Mouse (Mus musculus) CH12.LX (cell line): ENCODE measurements around the gene Cul9. TPM values are rescaled to one million over a fixed set of nuclear protein-coding genes. Genes with fewer than 3 reads are reported as not detected.

Experiments
- DNase-seq: peaks from one replicate; pipeline ENCODE4 v3.0.0-alpha.2; 2013; ENCODE audit errors: extremely low read depth
- H3K27ac ChIP-seq: 2 replicates; pipeline ENCODE4 v1.5.1; 2012; ENCODE audit warnings: low read depth, mild to moderate bottlenecking, control low read depth, moderate library complexity; ENCODE audit not compliant: insufficient read depth
- H3K27me3 ChIP-seq: replicated peaks from 2 replicates; pipeline ENCODE3; 2012; ENCODE audit warnings: inconsistent platforms
- H3K36me3 ChIP-seq, 2 experiments: replicated peaks in 1 of 2; 2 replicates each; pipeline versions ENCODE3 to v1.6.1; 2012; ENCODE audit warnings: inconsistent platforms in 1 of 2, low read length in 1 of 2, mild to moderate bottlenecking in 1 of 2, mixed read lengths in 1 of 2, moderate library complexity in 1 of 2; ENCODE audit not compliant: control insufficient read depth in 1 of 2, insufficient read depth in 1 of 2
- H3K4me1 ChIP-seq, 2 experiments: 2 replicates each; pipeline ENCODE4 v1.6.1; 2012; ENCODE audit warnings: inconsistent platforms in 1 of 2, moderate library complexity in 1 of 2; ENCODE audit not compliant: insufficient read depth in 2 of 2, control insufficient read depth in 1 of 2
- H3K4me2 ChIP-seq: 2 replicates; pipeline ENCODE4 v1.6.1; 2012; ENCODE audit warnings: low read depth, mild to moderate bottlenecking, control low read depth; ENCODE audit not compliant: poor library complexity, insufficient read depth, severe bottlenecking
- H3K4me3 ChIP-seq, 3 experiments: fragments of 150-350 bp in 1 of 3; sonication (generic) in 1 of 3; replicated peaks in 1 of 3; 2 replicates each; pipeline versions ENCODE3 to v1.5.1; 2011 to 2012; ENCODE audit warnings: low read depth in 2 of 3, low read length in 2 of 3, mild to moderate bottlenecking in 2 of 3, moderate library complexity in 2 of 3, control low read depth in 1 of 3, improper control_type of control experiment in 1 of 3, inconsistent platforms in 1 of 3, mixed read lengths in 1 of 3; ENCODE audit not compliant: poor library complexity in 1 of 3
- H3K79me2 ChIP-seq: replicated peaks from 2 replicates; pipeline ENCODE4 v1.6.1; 2012; ENCODE audit warnings: mild to moderate bottlenecking, moderate library complexity; ENCODE audit not compliant: control insufficient read depth, poor library complexity, insufficient read depth, severe bottlenecking; ENCODE audit errors: extremely low read depth
- H3K9ac ChIP-seq: 2 replicates; pipeline ENCODE4 v1.6.1; 2012; ENCODE audit warnings: low read depth, mild to moderate bottlenecking, control low read depth, moderate library complexity; ENCODE audit not compliant: insufficient read depth
- H3K9me3 ChIP-seq: replicated peaks from 2 replicates; pipeline ENCODE3; 2012; ENCODE audit warnings: low read length, inconsistent platforms, mixed read lengths
- GABPA ChIP-seq: IDR thresholded peaks from 2 replicates; pipeline ENCODE4 v1.6.1; 2012; ENCODE audit warnings: low read depth, low read length, improper control_type of control experiment, inconsistent platforms; ENCODE audit not compliant: insufficient replicate concordance
- HCFC1 ChIP-seq: IDR thresholded peaks from 2 replicates; pipeline ENCODE4 v1.6.1; 2012; ENCODE audit warnings: low read depth, mild to moderate bottlenecking, inconsistent platforms, low read length, improper control_type of control experiment
- JUN ChIP-seq: IDR thresholded peaks from 2 replicates; pipeline ENCODE4 v1.6.1; 2011; ENCODE audit warnings: low read depth, mild to moderate bottlenecking, low read length, improper control_type of control experiment, moderate library complexity; ENCODE audit not compliant: insufficient read depth
- JUND ChIP-seq: conservative IDR thresholded peaks from 2 replicates; pipeline ENCODE4 v1.6.1; 2011; ENCODE audit warnings: low read depth, low read length, improper control_type of control experiment
- KAT2A ChIP-seq: IDR thresholded peaks from 2 replicates; pipeline ENCODE4 v1.6.1; 2012; ENCODE audit warnings: low read length, improper control_type of control experiment, inconsistent platforms; ENCODE audit not compliant: insufficient replicate concordance
- MAFK ChIP-seq: IDR thresholded peaks from 2 replicates; pipeline ENCODE4 v1.6.1; 2011; ENCODE audit warnings: low read length, improper control_type of control experiment; ENCODE audit not compliant: insufficient replicate concordance
- MEF2A ChIP-seq: IDR thresholded peaks from 2 replicates; pipeline ENCODE4 v1.6.1; 2014; ENCODE audit warnings: low read depth, mild to moderate bottlenecking, inconsistent platforms, low read length, improper control_type of control experiment, borderline replicate concordance
- MXI1 ChIP-seq: IDR thresholded peaks from 2 replicates; pipeline ENCODE4 v1.6.1; 2011; ENCODE audit warnings: mild to moderate bottlenecking, low read depth, low read length, improper control_type of control experiment
- NRF1 ChIP-seq: IDR thresholded peaks from 2 replicates; pipeline ENCODE4 v1.6.1; 2014; ENCODE audit warnings: low read depth, mild to moderate bottlenecking, inconsistent platforms, low read length, improper control_type of control experiment, moderate library complexity
- PAX5 ChIP-seq: IDR thresholded peaks from 2 replicates; pipeline ENCODE4 v1.6.1; 2012; ENCODE audit warnings: low read length, inconsistent platforms, mixed read lengths
- POLR2AphosphoS2 ChIP-seq: IDR thresholded peaks from 2 replicates; pipeline ENCODE4 v1.6.1; 2011; ENCODE audit warnings: low read depth, low read length, improper control_type of control experiment
- SIN3A ChIP-seq: IDR thresholded peaks from 2 replicates; pipeline ENCODE4 v1.6.1; 2012; ENCODE audit warnings: low read length, improper control_type of control experiment, inconsistent platforms
- SMC3 ChIP-seq: IDR thresholded peaks from 2 replicates; pipeline ENCODE4 v1.6.1; 2011; ENCODE audit warnings: low read depth, low read length, improper control_type of control experiment
- UBTF ChIP-seq: IDR thresholded peaks from 2 replicates; pipeline ENCODE4 v1.6.1; 2012; ENCODE audit warnings: low read depth, mild to moderate bottlenecking, inconsistent platforms, low read length, improper control_type of control experiment, moderate library complexity
- USF2 ChIP-seq: conservative IDR thresholded peaks from 2 replicates; pipeline ENCODE4 v1.6.1; 2011; ENCODE audit warnings: low read depth, low read length, improper control_type of control experiment
- ZC3H11A ChIP-seq: IDR thresholded peaks from 2 replicates; pipeline ENCODE4 v1.6.1; 2012; ENCODE audit warnings: low read depth, mild to moderate bottlenecking, inconsistent platforms, low read length, improper control_type of control experiment
- dilution Hi-C: fragments of 300-500 bp; cut with MboI; formaldehyde crosslinking; loops from 2 replicates; pipeline ENCODE4 v1.14.3; 2020; ENCODE audit warnings: low sequenced_read_pairs; ENCODE audit not compliant: extremely low pct_unique_long_range_greater_than_20kb, extremely low pct_ligation_motif_present
- in situ Hi-C: fragments of 300-500 bp; cut with MboI; formaldehyde crosslinking; loops from 3 replicates; pipeline ENCODE4 v1.14.3; 2019; ENCODE audit warnings: low sequenced_read_pairs, low pct_ligation_motif_present, low pct_unique_long_range_greater_than_20kb, mixed read lengths
- polyA plus RNA-seq: library from polyadenylated mRNA; unstranded; fragments of >175 nt; gene quantifications from 2 replicates; pipeline ENCODE4 v1.2.1, GENCODE M21; 2012; ENCODE audit warnings: low read depth; ENCODE audit not compliant: insufficient read length
- total RNA-seq, 2 experiments: library from RNA; depleted of rRNA; stranded (reverse); fragments of 300-350 nt in 1 of 2; fragments of >200 nt in 1 of 2; gene quantifications; 2 replicates each; pipeline ENCODE4 v1.2.3; 2012 to 2014

Gene Cul9
- total and polyA plus RNA-seq, 3 experiments: 0.08 to 0.27 TPM; not detected in 1

- 0 out of 2 replicates have a peak overlapping the region, but pooled peaks have one; percentile 13 for H3K9ac ChIP-seq
- TF ChIP-seq UBTF (0 out of 2 replicates have a peak, but pooled peaks have one; percentile 35), NRF1 (no peak), ZC3H11A (no peak), USF2 (no peak), KAT2A (no peak)
- H3K4me3 ChIP-seq: peak overlapping the region in 1 of 3 experiments; percentile 5
- H3K79me2 ChIP-seq: no peaks in the 10 kb centered on the region
- H3K9me3 ChIP-seq: no peaks in the 10 kb centered on the region
- peaks cover 12 to 13% of the 10 kb centered on the region in 2 experiments for H3K4me1 ChIP-seq
- peak overlapping the region; percentile 45 for H3K4me2 ChIP-seq
- H3K27ac ChIP-seq: no peak overlapping the region
- in situ Hi-C loops (no loop called here), dilution Hi-C loops (no loop called here)
- no peak for DNase-seq
- H3K36me3 ChIP-seq: no peaks in the 10 kb centered on the region
- H3K27me3 ChIP-seq: peaks cover 94% of the 10 kb centered on the region
Measured at GRCm38 (mm10) chr17:46484021-46484431, 62.2 kb downstream of the Cul9 start.

DNA sequence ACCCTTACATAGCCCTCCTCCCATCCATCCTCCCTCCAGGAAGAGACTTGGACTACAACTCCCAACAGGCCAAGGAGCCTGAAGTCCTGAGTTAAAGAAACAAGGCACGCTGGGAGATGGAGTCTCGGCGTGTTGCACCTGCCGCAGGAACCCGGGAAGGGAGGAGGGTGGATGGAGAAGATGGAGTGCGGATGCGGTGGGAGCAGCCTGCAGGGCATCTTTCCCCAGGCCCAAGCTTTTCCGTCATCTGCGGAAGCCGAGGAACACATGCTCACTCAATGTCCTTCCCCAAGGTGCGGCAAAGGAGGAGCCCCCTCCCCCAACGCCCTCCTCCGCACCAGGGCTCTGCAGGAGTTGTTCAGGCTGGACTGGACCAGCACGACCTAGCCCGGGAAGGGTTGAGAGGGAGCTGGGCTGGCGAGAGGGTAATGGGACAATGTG, 62.6 kb downstream of the Cul9 start:
- H3K36me3 ChIP-seq: no peaks in the 10 kb centered on the region
- no peak overlapping the region for H3K9ac ChIP-seq
- no peak for TF ChIP-seq JUN
- TF ChIP-seq POLR2AphosphoS2: no peak
- no peak for TF ChIP-seq SMC3
- TF ChIP-seq KAT2A: 0 out of 2 replicates have a peak, but pooled peaks have one; percentile 51
- TF ChIP-seq SIN3A: no peak
- TF ChIP-seq JUND: no peak
- no peak for TF ChIP-seq ZC3H11A
- TF ChIP-seq MEF2A: no peak
- no peak for TF ChIP-seq MXI1
- no peak for TF ChIP-seq MAFK
- no peak for TF ChIP-seq PAX5
- TF ChIP-seq HCFC1: peak; percentile 83
- TF ChIP-seq GABPA: no peak
- H3K4me2 ChIP-seq: peak overlapping the region; percentile 45; the same call in 1 of the 2 replicates
- in situ Hi-C loops: no loop called here
- dilution Hi-C loops: no loop called here
- peaks cover 96% of the 10 kb centered on the region for H3K27me3 ChIP-seq
- no peak overlapping the region for H3K4me3 ChIP-seq
- H3K9me3 ChIP-seq: no peaks in the 10 kb centered on the region
- H3K79me2 ChIP-seq: no peaks in the 10 kb centered on the region
- no peak overlapping the region for H3K27ac ChIP-seq
- DNase-seq: no peak
- H3K4me1 ChIP-seq: peaks cover 12 to 13% of the 10 kb centered on the region in 2 experiments
